Comparison of ENCODE assay signal across 12 mouse cellular contexts in genomic region chr17:48544722-48545121, GRCm38 (mm10).
DNase-seq lines count a peak whose midpoint lies in the region; ATAC-seq and TF ChIP-seq lines count a peak whose summit lies in the region.
"Had no signal": no experiment of that assay in that cellular context is flagged by ENCODE, and none has a peak within 500 bp of the region (broad histone marks: within the 10 kb centered on the region; RNA-seq: fewer than 3 reads in every experiment).

No protein-coding gene starts in this region.

- H3K4me2 ChIP-seq in hindbrain, embryonic 13.5 days: no peak overlapping the region
- no peak overlapping the region for H3K4me2 ChIP-seq in hindbrain, embryonic 14.5 days (replicated peaks)
- peak overlapping the region; percentile 44; the same call in 1 of the 2 replicates for H3K4me2 ChIP-seq in limb, embryonic 13.5 days (replicated peaks)
- H3K4me2 ChIP-seq: embryonic facial prominence, embryonic 15.5 days; heart, embryonic 13.5 days had no signal

- TF ChIP-seq CTCF in small intestine, adult 2 months (IDR thresholded peaks at IDR 0.05; ENCODE audit: extremely low read depth, insufficient read length, insufficient replicate concordance, low read depth, low read length): no peak

- no peak overlapping the region for H3K27ac ChIP-seq in hindbrain, embryonic 13.5 days
- no peak overlapping the region for H3K27ac ChIP-seq in hindbrain, embryonic 14.5 days
- H3K27ac ChIP-seq in limb, embryonic 13.5 days: no peak overlapping the region
- H3K27ac ChIP-seq in small intestine, adult 2 months (ENCODE audit: insufficient read depth, low read depth, low read length): peak overlapping the region; percentile 77
- H3K27ac ChIP-seq: embryonic facial prominence, embryonic 15.5 days; heart, embryonic 13.5 days had no signal

- no peak for TF ChIP-seq POLR2A in small intestine, adult 2 months (IDR thresholded peaks at IDR 0.05; ENCODE audit: low read depth, low read length)

- 0 out of 2 replicates have a peak, but pooled peaks have one; percentile 21 for ATAC-seq in hindbrain, embryonic 13.5 days (ENCODE audit: low FRiP score)
- ATAC-seq in hindbrain, embryonic 14.5 days (ENCODE audit: low FRiP score): no peak
- no peak for ATAC-seq in limb, embryonic 13.5 days (ENCODE audit: low FRiP score, low read depth)
- ATAC-seq: CD4-positive, CD25-positive, alpha-beta regulatory T cell, adult 4 months had no signal

- H3K9me3 ChIP-seq in hindbrain, embryonic 13.5 days: no peaks in the 10 kb centered on the region
- no peaks in the 10 kb centered on the region for H3K9me3 ChIP-seq in hindbrain, embryonic 14.5 days (ENCODE audit: control insufficient read depth, low read length)
- H3K9me3 ChIP-seq in limb, embryonic 13.5 days: no peaks in the 10 kb centered on the region; the same call in 1 of the 2 replicates
- H3K9me3 ChIP-seq: embryonic facial prominence, embryonic 15.5 days had no signal

- H3K9ac ChIP-seq in hindbrain, embryonic 13.5 days: no peak overlapping the region
- no peak overlapping the region for H3K9ac ChIP-seq in hindbrain, embryonic 14.5 days
- no peak overlapping the region for H3K9ac ChIP-seq in limb, embryonic 13.5 days
- H3K9ac ChIP-seq: embryonic facial prominence, embryonic 15.5 days; heart, embryonic 13.5 days had no signal

- no peak for DNase-seq in hindbrain, embryonic 14.5 days (ENCODE audit: low spot score)
- DNase-seq in kidney, adult 11 months: peak; percentile 63
- no peak for DNase-seq in thymus, postnatal 36 days
- no peak for DNase-seq in natural killer cell, adult 2 months (ENCODE audit: low spot score in 2 of 2)
- no peak for DNase-seq in right cerebral cortex, postnatal 14 days
- DNase-seq: thymus, adult 2 months had no signal

- no peaks in the 10 kb centered on the region for H3K36me3 ChIP-seq in hindbrain, embryonic 13.5 days
- no peaks in the 10 kb centered on the region for H3K36me3 ChIP-seq in hindbrain, embryonic 14.5 days (replicated peaks; ENCODE audit: control insufficient read depth, insufficient read depth)
- no peaks in the 10 kb centered on the region for H3K36me3 ChIP-seq in limb, embryonic 13.5 days
- H3K36me3 ChIP-seq in small intestine, adult 2 months (ENCODE audit: control insufficient read depth, insufficient read depth, low read length): no peaks in the 10 kb centered on the region
- H3K36me3 ChIP-seq: embryonic facial prominence, embryonic 15.5 days; heart, embryonic 13.5 days had no signal

- peaks cover 19% of the 10 kb centered on the region for H3K4me1 ChIP-seq in hindbrain, embryonic 13.5 days (replicated peaks)
- peaks cover 6% of the 10 kb centered on the region; the same call in 1 of the 2 replicates for H3K4me1 ChIP-seq in hindbrain, embryonic 14.5 days (replicated peaks; ENCODE audit: control insufficient read depth, insufficient read depth, low read length)
- peaks cover 11% of the 10 kb centered on the region; the same call in 1 of the 2 replicates for H3K4me1 ChIP-seq in limb, embryonic 13.5 days
- peaks cover 28% of the 10 kb centered on the region for H3K4me1 ChIP-seq in small intestine, adult 2 months (ENCODE audit: control insufficient read depth, insufficient read depth, insufficient read length, low read length)
- H3K4me1 ChIP-seq: embryonic facial prominence, embryonic 15.5 days; heart, embryonic 13.5 days had no signal

- 75% methylated on average over 9 of the region's 9 CpGs for WGBS in hindbrain, embryonic 13.5 days
- 74% methylated on average over 9 of the region's 9 CpGs for WGBS in hindbrain, embryonic 14.5 days
- 21% methylated on average over 9 of the region's 9 CpGs for WGBS in limb, embryonic 13.5 days
- 10% methylated on average over 9 of the region's 9 CpGs for WGBS in small intestine, adult 2 months

- H3K27me3 ChIP-seq in hindbrain, embryonic 13.5 days: no peaks in the 10 kb centered on the region
- no peaks in the 10 kb centered on the region for H3K27me3 ChIP-seq in hindbrain, embryonic 14.5 days (ENCODE audit: control insufficient read depth, insufficient read depth, low read length)
- no peaks in the 10 kb centered on the region for H3K27me3 ChIP-seq in limb, embryonic 13.5 days
- no peaks in the 10 kb centered on the region for H3K27me3 ChIP-seq in small intestine, adult 2 months (ENCODE audit: control insufficient read depth, insufficient read depth, low read length)
- H3K27me3 ChIP-seq: embryonic facial prominence, embryonic 15.5 days had no signal

- H3K4me3 ChIP-seq in hindbrain, embryonic 13.5 days: no peak overlapping the region
- H3K4me3 ChIP-seq in hindbrain, embryonic 14.5 days (replicated peaks; ENCODE audit: low read length): no peak overlapping the region
- H3K4me3 ChIP-seq in limb, embryonic 13.5 days: no peak overlapping the region
- H3K4me3 ChIP-seq in small intestine, adult 2 months (ENCODE audit: low read depth, low read length): no peak overlapping the region
- H3K4me3 ChIP-seq: embryonic facial prominence, embryonic 15.5 days; heart, embryonic 13.5 days had no signal
